Mouse (Mus musculus) liver, embryonic 13.5 days (tissue): Measurements from ENCODE around the gene Mndal. TPM values are rescaled to one million over a fixed set of nuclear protein-coding genes. Genes with fewer than 3 reads are reported as not detected.
"Not testable (repeated sequence)": the region's sequence is repeated elsewhere in the genome, so short reads cannot be mapped to it uniquely, and the experiment has no call there.

ENCODE experiments used
- ATAC-seq: fragments of 200-750 bp; cut with Nextera tagmentation; 2 replicates; pipeline ENCODE4 v1.8.0; 2017; ENCODE audit warnings: low read depth, mild to moderate bottlenecking, moderate number of reproducible peaks, moderate library complexity
- DNase-seq: peaks from one replicate; pipeline ENCODE4 v3.0.0; 2022
- H3K27ac ChIP-seq: fragments of 300-500 bp; sonication (generic); 2 replicates; pipeline ENCODE4 v1.5.1; 2015; ENCODE audit warnings: moderate library complexity, mild to moderate bottlenecking, inconsistent platforms
- H3K27me3 ChIP-seq: fragments of 300-500 bp; sonication (generic); 2 replicates; pipeline ENCODE4 v1.6.1; 2015; ENCODE audit warnings: mild to moderate bottlenecking, inconsistent platforms
- H3K36me3 ChIP-seq: fragments of 300-500 bp; sonication (generic); 2 replicates; pipeline ENCODE4 v1.6.1; 2015; ENCODE audit warnings: mild to moderate bottlenecking, inconsistent platforms
- H3K4me1 ChIP-seq: fragments of 300-500 bp; sonication (generic); replicated peaks from 2 replicates; pipeline ENCODE4 v1.6.1; 2015; ENCODE audit warnings: inconsistent platforms
- H3K4me2 ChIP-seq: fragments of 300-500 bp; sonication (generic); 2 replicates; pipeline ENCODE4 v1.6.1; 2015; ENCODE audit warnings: inconsistent platforms, mild to moderate bottlenecking, moderate library complexity
- H3K4me3 ChIP-seq: fragments of 300-500 bp; sonication (generic); replicated peaks from 2 replicates; pipeline ENCODE4 v1.5.1; 2015; ENCODE audit warnings: mild to moderate bottlenecking, inconsistent platforms
- H3K9ac ChIP-seq: fragments of 300-500 bp; sonication (generic); 2 replicates; pipeline ENCODE4 v1.6.1; 2015; ENCODE audit warnings: mild to moderate bottlenecking, inconsistent platforms
- H3K9me3 ChIP-seq: fragments of 300-500 bp; sonication (generic); replicated peaks from 2 replicates; pipeline ENCODE4 v1.6.1; 2016; ENCODE audit warnings: inconsistent platforms
- WGBS: fragments of 180-500 bp; shearing (Covaris S2); methylation state at CpG from one replicate; pipeline ENCODE4 v1.1.7; 2015; ENCODE audit not compliant: insufficient replicate concordance; 5-methylcytosine and 5-hydroxymethylcytosine counted together
- polyA plus RNA-seq: library from polyadenylated mRNA; unstranded; fragments of >200 nt; fragmentation: Nextera tagmentation; extraction: Ambion mirVana; gene quantifications from 2 replicates; pipeline ENCODE4 v1.2.1, GENCODE M21; 2015

Gene Mndal
- polyA plus RNA-seq, 1 experiment from 2014 or later: 3.2 TPM

GRCm38 (mm10) chr1:173880004-173880666 lies 62.2 kb downstream of the Mndal start:
- ATAC-seq, H3K9me3 ChIP-seq, H3K9ac ChIP-seq, H3K4me3 ChIP-seq, DNase-seq, H3K4me2 ChIP-seq, H3K27ac ChIP-seq, H3K36me3 ChIP-seq, H3K4me1 ChIP-seq, H3K27me3 ChIP-seq: not testable (repeated sequence)
- WGBS: 61% methylated on average over 3 of the region's 3 CpGs

DNA sequence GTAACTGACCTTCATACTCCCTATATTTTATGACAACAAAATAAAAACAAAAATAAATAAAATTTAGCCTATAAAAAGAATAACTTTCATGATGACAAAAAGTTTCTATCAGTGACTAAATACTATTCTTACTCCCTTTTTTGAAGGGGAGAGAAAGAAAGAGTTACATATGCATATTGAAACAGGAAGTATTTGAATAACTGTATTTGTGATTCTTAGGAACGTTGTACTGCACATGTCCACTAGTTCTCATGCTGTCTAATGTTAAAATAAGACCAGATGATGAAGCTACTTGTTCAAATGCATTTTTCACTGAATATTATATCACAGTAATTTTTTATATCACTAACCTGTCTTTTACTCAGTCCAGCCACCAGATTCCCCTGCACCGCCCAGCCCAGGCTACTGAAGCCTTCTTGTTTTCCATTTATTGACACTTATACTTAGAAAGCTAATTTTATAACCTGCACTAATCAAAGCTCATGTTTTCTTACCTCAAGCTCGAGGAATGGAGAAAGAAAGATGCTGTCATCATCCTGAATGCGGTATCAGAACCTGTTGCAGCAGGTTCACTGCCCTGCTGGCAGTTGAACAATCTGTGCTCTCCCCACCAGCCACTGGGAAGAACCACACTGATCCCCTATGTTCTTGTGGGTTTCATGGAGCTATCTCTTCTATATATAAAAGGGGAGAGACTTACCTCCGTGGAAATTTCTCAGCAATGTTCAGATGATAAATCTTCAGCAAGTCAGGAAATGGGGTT lies 62.9 kb downstream of the Mndal start:
- not testable (repeated sequence) for H3K36me3 ChIP-seq, H3K9me3 ChIP-seq, H3K27me3 ChIP-seq, H3K4me1 ChIP-seq, ATAC-seq, H3K4me2 ChIP-seq, H3K9ac ChIP-seq, H3K4me3 ChIP-seq, H3K27ac ChIP-seq, DNase-seq
- WGBS: 46% methylated on average over 5 of the region's 5 CpGs

- not testable (repeated sequence) for H3K9me3 ChIP-seq, H3K4me1 ChIP-seq, H3K27ac ChIP-seq, DNase-seq, H3K9ac ChIP-seq, H3K27me3 ChIP-seq, H3K36me3 ChIP-seq, ATAC-seq, H3K4me2 ChIP-seq, H3K4me3 ChIP-seq
- 60% methylated on average over 6 of the region's 6 CpGs for WGBS
These were observed 64.0 kb downstream of the Mndal start for GRCm38 (mm10) chr1:173878264-173878663.

DNA sequence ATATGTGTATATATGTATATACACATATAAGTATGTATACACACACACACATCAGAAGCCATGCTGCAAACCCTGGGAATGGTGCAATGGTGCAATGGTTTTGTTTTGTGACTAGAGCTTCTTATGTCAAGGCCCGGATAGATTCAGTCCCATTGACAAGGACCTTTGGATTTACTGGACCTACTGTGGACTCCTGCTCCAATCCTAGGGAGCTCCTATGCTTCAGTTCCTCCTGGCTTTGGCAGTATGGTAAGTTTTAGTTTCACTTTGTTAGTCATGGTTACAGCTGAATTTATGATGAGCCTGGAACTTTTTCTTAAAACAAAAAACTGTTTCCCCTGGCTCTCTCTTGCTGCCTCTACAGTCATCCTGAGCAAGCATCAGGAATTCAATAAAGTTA lies 65.2 kb downstream of the Mndal start:
- H3K4me3 ChIP-seq, H3K36me3 ChIP-seq, H3K27me3 ChIP-seq, H3K9ac ChIP-seq, H3K9me3 ChIP-seq, DNase-seq, H3K27ac ChIP-seq, H3K4me1 ChIP-seq, ATAC-seq, H3K4me2 ChIP-seq: not testable (repeated sequence)
- 63% methylated on average over 1 of the region's 1 CpGs for WGBS

DNA sequence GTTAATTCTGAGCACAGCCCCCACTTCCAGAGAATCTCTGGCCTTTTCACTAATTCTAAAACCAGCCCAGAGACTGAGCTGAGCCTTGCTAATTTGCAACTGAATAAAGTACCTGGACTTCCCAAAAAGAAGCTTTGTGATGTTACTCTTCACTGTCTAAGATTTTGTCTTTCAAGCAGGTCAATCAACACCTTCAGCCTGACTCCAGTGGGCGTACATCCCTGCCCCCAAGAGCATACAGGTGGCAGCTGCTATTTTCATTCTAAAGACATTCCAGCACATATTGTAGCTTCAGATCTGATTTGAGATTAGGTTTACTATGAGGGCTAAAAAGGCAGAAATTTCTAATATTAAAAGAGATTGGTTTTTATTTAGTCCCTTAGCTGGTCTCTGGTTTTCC lies 73.7 kb downstream of the Mndal start:
- H3K36me3 ChIP-seq, H3K4me2 ChIP-seq, ATAC-seq, H3K4me3 ChIP-seq, DNase-seq, H3K9ac ChIP-seq, H3K4me1 ChIP-seq, H3K27ac ChIP-seq, H3K27me3 ChIP-seq, H3K9me3 ChIP-seq: not testable (repeated sequence)
- WGBS: 65% methylated on average over 1 of the region's 1 CpGs

DNA sequence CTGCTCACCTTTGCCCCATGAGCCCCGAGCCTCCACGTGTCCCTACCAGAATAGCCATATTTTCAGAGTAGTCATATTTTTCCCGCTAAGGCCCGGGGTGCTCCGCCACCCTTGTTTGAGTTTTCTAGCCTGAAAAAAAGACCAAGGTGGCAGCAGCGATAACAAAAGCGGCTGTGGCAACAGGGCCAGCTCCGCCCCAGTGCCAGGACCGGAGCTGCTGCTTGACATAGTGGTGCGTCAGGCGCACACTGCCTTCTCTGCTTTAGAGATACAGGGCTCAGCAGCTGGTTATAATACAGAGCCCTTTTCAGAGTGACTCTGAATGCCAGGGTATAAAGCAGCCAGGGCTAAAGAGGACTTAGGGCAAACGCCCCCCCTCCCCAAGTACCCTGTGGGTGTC lies 75.8 kb downstream of the Mndal start:
- Histone ChIP-seq H3K4me1 (no peaks in the 10 kb centered on the region), H3K4me2 (no peak overlapping the region), H3K9ac (no peak overlapping the region), H3K27ac (no peak overlapping the region), H3K4me3 (no peak overlapping the region), H3K27me3 (no peaks in the 10 kb centered on the region), H3K9me3 (no peaks in the 10 kb centered on the region), H3K36me3 (no peaks in the 10 kb centered on the region)
- ATAC-seq (peak; percentile 99), DNase-seq (peak; percentile 39)
- 68% methylated on average over 12 of the region's 12 CpGs for WGBS

- H3K4me1 ChIP-seq, H3K4me2 ChIP-seq, H3K27me3 ChIP-seq, ATAC-seq, H3K27ac ChIP-seq, H3K9ac ChIP-seq, H3K9me3 ChIP-seq, H3K36me3 ChIP-seq, DNase-seq, H3K4me3 ChIP-seq: not testable (repeated sequence)
These were observed 88.6 kb downstream of the Mndal start for GRCm38 (mm10) chr1:173853711-173854110.

DNA sequence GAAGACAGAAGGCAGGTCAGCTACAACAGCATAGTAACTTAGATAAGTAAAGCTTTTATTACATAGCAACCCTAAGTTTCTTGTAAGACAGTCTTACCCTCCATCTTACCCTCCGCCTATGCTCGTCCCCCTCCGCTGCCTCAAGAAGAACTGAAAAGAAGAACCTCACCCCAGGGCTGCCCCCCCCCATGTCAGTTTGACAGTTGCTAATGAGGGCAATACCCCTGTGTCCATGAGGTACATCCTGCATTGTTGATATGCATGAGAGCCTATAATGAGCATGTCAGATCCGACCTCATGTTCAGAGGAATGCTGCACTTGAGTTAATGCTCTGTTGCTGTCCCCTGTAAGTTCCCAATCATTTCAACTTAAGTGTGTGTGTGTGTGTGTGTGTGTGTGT lies 89.4 kb downstream of the Mndal start:
- not testable (repeated sequence) for ATAC-seq, H3K4me2 ChIP-seq, H3K4me3 ChIP-seq, DNase-seq, H3K27ac ChIP-seq, H3K9ac ChIP-seq, H3K36me3 ChIP-seq, H3K27me3 ChIP-seq, H3K4me1 ChIP-seq, H3K9me3 ChIP-seq
- WGBS: 64% methylated on average over 4 of the region's 4 CpGs

DNA sequence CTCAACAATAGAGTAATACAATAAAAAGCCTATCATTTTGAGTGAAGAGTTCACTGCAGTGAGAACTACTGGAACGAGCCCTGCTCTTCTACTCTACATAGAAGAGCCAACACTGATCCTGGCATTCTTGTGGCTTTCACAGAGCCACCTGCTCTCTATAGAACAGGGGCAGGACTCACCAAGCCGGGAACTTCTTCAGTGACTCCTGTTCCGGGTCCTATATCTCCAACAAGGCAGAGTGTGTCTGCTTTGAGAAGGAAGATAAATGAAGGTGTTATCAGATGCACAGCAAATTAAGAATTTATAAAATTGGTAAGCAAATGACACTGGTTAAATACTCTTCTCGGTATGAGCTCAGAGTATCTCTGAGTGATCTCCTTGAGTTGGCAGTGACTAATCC lies 96.1 kb downstream of the Mndal start:
- not testable (repeated sequence) for H3K4me2 ChIP-seq, DNase-seq, H3K4me3 ChIP-seq, H3K36me3 ChIP-seq, H3K9ac ChIP-seq, ATAC-seq, H3K4me1 ChIP-seq, H3K27me3 ChIP-seq, H3K9me3 ChIP-seq, H3K27ac ChIP-seq
- 47% methylated on average over 4 of the region's 4 CpGs for WGBS

- Histone ChIP-seq H3K4me1 (peaks cover 9% of the 10 kb centered on the region), H3K27me3 (no peaks in the 10 kb centered on the region), H3K4me3 (no peak overlapping the region), H3K9ac (no peak overlapping the region), H3K4me2 (no peak overlapping the region), H3K27ac (peak overlapping the region; percentile 62), H3K36me3 (no peaks in the 10 kb centered on the region), H3K9me3 (no peaks in the 10 kb centered on the region)
- DNase-seq (no peak), ATAC-seq (peak; percentile 100)
- WGBS: 55% methylated on average over 1 of the region's 1 CpGs
These were observed 97.5 kb downstream of the Mndal start for GRCm38 (mm10) chr1:173844754-173845153.

- H3K4me3 ChIP-seq, H3K36me3 ChIP-seq, H3K9me3 ChIP-seq, H3K4me1 ChIP-seq, H3K4me2 ChIP-seq, ATAC-seq, H3K9ac ChIP-seq, H3K27ac ChIP-seq, DNase-seq, H3K27me3 ChIP-seq: not testable (repeated sequence)
- 32% methylated on average over 2 of the region's 2 CpGs for WGBS
These were observed 120.8 kb downstream of the Mndal start for GRCm38 (mm10) chr1:173821481-173821803.
